Mouse (Mus musculus): Measurements from ENCODE around the gene Gm5741.

Gm5741 gene

GRCm38 (mm10) chr8:85027922-85028321 is 39.9 kb downstream of the Gm5741 start:
- no peak for DNase-seq (ENCODE audit: low spot score in 2 of 2)

DNA sequence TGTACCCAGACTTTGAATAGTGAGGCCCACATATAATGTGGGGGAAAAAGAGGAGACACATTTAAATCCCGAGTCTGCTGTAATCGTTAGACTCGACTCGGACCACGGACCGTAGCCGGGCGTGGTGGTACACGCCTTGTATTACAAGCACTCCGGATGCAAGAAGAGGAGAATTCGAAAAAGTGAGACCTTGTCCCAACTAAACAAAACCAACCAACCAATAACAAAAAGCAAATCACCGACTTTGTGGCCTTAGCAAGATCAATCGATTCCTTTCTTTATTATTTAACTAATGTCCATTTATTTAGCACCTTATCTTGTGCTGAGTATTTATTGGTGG is 40.3 kb downstream of the Gm5741 start:
- DNase-seq (ENCODE audit: low spot score in 2 of 2), result peak in 1 of 2 experiments; percentile 57

GRCm38 (mm10) chr8:85026670-85027515 is 40.9 kb downstream of the Gm5741 start, which contains the start of gene Trir:
TSS of gene Trir (plus strand) at chr8:85026823.
- DNase-seq (ENCODE audit: low spot score in 2 of 2), result peak; percentile 97 to 99

DNA sequence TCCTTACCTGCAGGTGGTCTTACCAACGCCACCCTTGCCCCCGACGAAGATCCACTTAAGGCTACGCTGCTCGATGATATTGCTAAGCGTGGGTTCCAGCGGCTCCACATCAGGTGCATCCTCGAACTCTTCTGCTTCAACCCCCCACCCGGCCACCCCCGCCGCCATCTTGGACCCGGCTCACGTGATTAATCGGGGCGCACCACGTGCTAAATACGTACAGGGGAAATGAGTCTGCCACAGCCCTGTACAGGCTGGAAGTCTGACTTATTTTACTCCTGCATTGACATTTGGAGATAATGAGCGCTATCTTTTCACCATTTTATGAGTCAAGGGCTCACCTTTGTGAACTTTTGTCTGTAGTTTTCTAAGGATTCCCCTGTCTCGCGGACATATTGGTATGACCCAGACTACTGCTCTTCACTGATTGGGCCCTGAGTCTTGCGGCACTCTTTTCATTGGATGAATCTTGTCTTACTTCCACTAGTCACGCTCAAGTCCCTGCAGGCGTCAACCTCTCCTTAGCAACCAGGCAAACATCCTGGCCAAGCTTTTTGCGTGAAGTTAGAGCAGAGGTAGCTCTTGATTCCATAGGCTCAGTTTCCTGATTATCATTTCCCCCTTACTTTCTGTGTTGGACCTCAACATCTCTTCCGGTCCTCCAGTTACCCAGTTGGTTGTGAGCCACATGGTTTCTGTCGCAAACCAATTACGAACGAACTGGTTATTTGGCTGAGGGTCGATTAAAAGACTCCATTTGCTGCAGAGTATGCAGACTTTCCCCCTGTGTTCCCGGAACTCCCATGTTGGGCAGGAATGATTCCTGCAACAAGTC is 42.5 kb downstream of the Gm5741 start, which contains the start of gene Asna1:
Gene Asna1, minus strand, starts transcription at position 184 of the 835 bp plus-strand sequence.
- DNase-seq (ENCODE audit: low spot score in 2 of 2), result peak; percentile 82 to 88

DNA sequence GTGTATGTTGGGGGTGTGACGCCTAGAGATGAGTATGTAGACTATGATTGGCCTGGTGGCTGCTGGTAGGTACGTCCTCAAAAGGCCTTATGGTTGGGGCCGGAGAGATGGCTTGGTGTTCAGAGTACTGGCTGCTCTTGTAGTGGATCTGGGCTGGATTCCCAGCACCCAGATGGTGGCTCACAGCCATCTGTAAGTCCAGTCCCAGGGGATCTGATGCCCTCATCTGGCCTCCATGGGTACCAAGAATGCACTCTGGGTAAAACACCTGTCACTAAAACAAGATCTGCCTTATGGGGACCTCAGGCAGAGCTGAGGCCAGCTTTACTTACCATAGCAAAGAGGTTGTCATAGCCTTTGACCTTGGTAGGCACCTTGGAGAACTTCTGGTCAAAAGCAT is 43.9 kb downstream of the Gm5741 start:
- DNase-seq (ENCODE audit: low spot score in 2 of 2), result no peak

DNA sequence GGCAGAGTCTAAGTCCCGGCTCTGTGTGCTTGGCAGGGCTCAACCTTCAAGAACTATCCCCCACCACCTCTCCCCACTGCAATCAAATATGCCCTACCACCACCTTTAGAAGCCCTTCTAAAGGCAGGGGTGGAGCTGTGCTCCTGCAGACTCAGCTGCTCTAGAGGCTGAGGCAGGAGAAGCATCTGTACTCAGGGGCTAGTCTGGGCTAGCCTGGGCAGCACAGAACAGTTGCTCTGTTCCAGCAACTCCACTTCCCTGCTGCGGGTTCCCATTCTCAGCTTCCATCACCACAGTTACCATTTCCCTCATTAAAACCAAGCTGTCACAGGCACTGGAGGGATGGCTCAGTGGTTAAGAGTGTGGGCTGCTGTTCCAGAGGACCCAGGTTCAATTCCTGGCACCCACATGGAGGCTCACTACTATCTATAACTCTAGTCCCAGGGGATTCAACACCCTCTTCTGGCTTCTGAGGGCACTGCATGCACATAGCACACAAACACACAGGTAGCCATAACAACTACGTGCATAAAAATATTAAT is 46.2 kb downstream of the Gm5741 start:
- no peak for DNase-seq (ENCODE audit: low spot score in 2 of 2)

Data from spleen, postnatal 10 days (tissue).